Mouse (Mus musculus) layer of hippocampus, adult 11-12 months (tissue): Measurements from ENCODE around the gene Pnlip.

ENCODE experiments used
- DNase-seq: peaks from one replicate; pipeline ENCODE4 v3.0.0; 2022; ENCODE audit warnings: low spot score

Pnlip gene

DNA sequence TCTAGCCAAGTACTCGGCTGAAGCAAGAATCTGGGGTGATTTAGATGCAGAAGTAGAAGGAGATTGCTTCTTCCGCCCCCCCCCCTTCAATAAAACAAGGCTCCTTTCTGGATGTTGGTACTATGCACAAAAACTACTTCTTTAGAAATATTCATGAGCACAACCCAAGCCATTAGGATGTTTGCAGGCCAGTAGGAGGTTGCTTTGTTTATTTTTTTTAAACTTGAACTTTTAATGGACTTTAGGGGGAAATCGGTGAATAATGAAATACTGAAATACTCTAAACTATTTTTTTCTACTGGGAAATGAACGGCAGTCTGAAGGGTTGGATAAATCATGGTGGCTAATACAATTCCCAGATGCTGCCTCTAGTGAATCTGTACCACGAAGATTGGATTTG lies at the start of gene Pnlip:
Gene Pnlip (plus strand): TSS at position 301 of the 400 bp plus-strand sequence.
- DNase-seq: no peak

DNA sequence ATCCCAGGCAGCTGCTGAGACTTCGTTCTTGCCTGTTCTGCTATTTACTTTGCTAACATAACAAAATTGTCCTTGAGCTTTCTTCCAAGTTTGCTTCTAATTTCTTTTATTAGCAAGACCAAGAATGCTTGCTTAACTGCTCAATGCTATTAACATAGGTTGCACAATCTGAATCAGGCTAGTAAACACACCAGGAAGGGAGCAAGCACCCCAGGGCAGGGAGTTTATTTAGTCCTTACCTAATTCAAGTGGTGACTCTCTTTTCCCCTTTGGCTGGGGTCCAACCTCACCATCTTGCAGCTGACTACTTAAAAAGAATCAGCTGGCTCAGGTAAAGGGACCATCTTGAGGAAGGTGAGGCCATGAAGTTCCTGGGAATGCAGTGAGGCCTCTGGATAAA lies 42.6 kb upstream of the Pnlip start:
- DNase-seq: no peak

DNA sequence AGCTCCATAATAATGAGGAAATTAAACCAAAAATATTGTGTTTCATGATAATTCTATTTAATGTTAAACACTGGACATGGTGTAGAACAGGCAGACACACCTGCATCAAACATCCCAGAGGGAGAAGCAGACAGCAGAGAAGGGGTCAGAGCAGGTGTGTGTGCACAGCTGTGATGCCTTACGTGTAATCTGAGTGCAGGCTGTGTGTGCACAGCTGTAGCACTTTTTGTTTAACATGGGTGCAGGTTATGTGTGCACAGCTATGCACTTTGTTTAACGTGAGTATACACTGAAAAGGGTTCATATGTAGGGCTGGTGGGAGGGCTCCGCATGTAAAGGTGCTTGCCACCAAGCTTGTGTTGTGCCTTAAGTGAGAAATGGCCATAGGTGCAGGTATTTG lies 39.6 kb upstream of the Pnlip start:
- no peak for DNase-seq

DNA sequence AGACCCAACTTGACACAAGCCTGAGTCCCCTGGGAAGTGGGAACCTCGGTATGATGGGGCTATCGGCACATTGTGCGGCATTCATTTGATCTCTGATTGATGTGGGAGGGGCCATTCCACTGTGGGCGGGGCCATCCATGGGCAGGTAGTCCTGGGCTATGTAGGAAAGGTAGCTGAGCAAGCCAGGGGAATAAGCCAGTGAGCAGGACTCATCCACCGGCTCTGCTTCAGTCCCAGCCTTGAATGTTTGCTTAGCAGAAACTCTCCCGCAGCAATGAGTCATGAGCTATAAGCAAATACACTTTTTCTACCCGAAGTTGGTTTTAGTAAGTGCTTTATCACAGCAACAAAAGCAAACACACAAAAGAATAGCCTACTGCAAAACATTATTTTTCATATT lies 35.7 kb upstream of the Pnlip start:
- no peak for DNase-seq

DNA sequence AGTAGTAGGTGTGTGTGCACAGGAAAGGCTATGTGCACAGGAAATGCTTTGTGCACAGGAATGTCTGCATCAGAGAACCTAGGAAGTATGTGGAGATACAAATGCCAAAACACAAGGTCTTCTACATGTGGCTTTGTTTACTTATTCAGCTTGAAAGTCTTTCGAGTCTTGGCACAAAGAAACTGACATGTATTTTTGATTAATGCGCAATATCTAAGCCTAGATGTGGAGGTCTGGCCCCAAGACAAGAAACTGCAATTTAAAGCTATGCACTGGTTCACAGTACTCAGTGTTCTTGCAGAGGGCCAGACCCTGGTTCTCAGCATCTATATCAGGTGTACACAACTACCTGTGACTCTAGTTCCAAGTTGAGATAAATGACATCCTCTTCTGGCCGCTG lies 31.6 kb upstream of the Pnlip start:
- no peak for DNase-seq

DNA sequence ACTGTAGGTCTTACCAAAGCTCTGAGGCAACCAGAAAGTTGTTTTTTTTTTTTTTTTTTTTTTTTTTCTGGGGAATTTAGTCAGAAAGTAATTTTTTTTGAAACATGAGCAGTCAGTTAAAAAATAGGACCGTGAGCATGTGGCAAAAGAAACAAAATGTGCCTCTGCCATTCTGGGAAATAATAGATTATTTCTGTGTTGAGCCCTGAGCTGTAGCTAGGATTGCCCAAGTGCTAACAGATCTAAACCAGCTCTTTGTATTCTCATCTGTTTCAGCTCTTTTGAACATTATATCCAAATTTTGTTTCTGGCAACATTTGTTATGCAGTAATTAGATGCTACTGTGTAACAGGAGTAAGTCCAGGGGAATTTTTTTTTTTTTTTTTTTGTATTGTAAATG lies 30.7 kb upstream of the Pnlip start:
- peak; percentile 31 for DNase-seq

DNA sequence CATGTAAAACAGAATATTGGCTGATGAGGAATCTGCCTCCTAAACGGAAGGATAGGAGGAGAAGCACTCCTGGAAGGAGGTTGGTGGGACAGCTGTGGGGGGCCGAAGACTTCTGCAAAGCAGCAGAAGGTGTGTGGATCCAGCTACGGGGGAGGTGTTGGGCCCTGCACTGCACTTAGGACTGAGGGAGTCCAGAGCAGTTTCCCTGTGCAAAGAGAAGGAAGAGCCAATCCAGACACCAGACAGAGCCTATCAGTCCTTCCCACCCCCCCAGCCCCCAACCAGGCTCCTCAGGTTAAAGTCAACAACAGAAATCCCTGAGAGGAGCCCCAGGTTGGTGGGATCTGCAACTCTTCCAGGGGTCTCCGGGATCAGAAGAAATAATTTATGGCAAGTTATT lies 27.5 kb upstream of the Pnlip start:
- DNase-seq: no peak

DNA sequence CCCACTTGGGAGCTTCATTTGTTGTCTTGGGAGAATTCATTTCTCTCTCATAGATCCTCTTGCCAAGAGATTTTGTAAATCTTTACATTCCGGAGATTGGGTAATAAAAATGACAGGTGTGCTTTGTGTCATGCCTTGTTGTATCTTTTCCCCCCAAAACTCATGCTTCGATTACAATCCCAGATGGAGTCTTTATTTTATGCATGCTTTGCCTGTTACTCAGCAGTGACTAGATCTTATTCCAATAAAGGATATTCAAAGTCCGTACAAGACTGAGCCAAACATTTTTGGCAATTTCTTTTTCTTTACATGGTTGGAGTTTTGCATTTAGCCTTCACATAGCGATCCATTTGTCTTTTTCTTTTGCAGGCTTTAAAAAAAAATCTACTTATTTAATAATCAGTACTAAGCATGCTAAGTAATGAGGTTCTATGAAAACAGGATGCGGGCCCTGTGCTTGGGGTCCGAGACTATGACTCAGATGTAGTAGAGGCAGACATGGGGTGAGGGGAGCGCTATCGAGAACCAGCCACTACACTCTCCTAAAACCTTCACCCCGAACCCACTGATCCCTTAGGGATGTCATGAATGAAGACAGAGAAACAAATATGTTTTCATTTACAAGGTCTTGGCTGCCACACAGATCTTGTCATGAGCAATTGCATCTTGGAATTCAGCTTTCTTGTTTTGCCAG lies 26.9 kb upstream of the Pnlip start:
- DNase-seq: no peak

DNA sequence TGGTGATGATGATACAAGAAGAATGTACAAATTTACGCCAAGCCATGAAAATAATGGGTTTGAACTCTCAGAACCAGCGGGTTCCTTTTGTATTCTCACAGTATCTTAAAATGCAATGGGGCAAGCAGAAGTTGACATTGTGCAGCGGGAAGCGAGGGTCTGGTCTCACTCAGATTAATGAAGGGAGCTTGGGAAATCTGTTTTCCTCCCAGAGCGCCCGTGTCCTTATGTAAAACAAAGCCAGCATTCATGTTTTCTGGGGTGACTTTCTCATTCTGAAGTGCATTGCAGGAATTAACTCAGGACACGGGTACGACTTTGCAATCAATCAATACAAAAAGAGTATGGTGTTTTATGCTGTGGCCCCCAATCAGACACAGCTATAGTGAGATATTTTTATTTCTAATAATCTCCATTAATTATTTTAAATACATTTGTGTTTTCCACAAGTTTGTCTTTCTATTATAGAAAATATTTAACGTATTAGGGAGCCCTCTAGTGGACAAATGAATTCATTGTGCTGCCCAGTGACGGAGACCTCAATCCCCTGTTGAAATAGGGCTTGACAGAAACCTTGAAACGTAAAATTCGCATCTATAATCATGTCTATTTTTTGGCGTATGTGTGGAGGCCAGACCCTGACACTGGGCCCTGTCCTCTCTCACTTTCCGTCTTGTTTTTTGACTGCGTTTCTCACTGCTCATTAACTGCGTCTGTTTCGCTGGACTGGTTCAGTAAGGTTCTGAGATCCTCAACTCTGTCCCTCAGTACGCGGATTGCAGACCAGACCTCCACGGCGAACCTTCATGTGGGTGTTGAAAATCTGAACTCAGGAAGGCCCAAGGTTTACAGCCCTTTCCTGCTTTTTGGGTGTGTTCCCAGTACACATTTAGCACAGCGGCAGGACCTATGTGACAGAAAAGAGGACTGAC lies 24.6 kb upstream of the Pnlip start:
- DNase-seq: peak; percentile 43

DNA sequence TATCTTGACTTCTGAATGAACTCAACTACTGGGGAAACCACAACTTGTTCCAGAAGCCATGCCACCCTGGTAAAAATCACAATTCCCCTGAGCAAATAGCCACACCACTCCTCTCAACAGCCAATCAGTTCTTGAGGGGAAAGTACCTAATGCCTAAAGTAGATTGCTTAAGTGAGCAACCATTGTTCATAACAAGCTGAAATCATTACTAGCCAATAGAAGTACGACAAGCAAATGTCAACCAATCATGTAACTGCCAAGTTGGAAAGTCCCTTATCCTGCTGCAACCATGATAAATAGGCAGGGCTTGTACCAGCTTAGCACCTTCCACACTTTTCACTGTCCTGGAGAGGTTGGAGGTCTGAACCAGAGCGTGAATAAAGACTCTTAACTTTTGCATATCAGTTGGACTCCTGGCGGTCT lies 22.9 kb upstream of the Pnlip start:
- DNase-seq: no peak

DNA sequence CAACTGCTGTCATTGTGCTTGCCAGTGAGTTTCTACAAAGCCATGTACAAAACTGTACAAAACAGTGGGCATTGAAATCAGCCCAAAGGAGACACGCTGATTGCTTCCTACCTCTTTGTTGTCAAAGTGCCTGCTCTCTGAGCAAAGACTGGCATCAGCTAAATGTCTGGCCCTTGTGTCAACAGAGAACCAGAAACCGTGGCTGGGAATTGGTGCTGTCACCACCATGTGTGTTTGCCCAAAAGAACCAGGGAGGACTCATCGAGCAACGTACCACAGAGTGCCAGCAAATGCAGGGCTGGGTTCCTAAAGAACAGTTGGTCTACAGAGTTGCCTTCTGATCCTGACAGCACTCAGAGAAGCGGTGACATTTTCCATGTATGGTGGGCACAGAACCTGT lies 2.3 kb upstream of the Pnlip start:
- DNase-seq: no peak

DNA sequence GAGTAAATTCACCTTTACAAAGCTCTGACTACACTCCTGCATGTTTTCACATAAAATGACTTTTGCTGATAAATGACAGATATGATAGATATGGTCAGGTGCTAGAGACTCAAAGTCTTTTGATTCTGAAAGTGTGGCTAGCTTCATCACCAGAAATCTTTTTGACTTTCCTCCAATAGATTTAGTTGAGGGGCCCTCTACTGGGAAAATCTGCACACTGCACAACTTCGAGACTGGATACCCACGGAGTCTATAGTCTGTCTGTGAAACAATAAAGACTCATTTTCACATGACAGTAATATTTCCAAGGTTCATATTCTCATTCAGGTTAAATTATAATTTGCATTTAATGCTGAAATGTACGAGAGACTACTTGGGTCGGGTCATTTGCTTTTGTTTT lies 9.8 kb downstream of the Pnlip start:
- peak; percentile 20 for DNase-seq

DNA sequence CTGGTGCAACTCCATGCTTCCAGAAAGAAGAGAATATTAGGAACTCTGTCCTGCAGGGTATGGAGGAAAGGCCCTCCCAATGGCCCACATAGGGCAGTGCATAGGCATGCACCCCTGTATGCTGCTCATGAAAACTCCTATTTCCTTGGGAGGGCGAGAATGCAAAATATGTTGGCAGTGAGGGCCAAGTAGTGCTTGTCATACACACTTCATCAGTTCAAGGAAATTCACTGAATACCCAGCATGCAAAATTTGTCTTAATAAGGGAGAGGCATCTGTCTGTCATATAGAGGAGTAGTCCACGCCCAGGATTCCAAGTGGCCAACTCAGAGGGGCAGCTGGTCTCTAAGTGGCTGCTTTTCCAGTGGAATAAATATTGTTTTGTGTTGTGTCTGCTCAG lies 11.0 kb downstream of the Pnlip start:
- no peak for DNase-seq

DNA sequence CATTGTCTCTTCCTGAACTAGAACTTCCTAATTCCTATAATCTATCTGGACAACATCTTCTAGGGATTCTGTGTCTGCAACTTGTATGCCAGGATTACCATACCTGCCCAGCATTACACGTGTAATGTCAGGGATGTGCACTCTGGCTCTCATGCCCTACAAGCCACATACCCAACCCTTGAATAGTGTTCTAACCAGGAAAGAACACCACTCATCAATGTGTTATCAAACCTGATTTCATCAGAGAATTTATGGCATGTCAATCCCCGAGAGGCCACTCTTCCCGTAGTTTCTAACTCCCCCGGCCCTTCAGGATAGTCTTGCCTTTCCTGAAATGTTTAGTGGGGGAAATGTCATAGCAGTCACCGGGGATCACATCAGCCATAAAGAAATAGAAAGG lies 12.6 kb downstream of the Pnlip start:
- DNase-seq: no peak

DNA sequence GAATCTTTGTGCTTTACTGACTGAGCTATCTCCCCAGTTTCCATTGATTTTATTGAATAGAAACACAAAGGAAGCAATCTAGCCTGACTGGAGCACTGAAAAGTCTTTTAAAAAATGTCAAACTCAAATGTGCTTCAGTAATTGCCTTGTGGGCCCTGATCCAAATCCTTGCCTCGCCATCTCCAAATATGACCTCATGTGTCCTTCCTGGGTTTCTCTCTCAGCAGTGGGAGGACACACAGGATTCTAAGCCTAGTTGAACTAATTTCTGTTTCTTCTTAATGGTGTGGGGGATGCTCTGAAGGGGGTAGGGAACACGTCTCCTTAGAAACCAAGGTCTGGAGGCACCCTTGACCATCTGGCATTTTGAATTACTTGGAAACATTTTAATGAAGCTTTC lies 22.3 kb downstream of the Pnlip start:
- no peak for DNase-seq

DNA sequence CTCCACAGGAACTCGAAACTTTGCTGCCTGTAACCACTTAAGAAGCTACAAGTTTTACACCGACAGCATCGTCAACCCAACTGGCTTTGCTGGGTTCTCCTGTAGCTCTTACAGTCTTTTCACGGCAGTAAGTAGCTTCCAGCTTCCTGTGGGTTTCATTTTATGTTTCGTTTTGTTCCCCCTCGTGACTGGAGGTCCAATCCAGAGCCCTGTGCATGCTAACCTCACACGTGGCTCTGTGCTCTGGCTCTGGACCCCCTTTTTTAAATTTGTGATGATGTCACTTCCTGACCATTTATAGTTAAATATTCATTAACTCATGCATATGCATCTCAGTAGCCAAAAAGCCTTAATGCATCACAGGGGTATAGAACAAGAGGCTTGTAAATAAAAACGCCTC lies 24.8 kb downstream of the Pnlip start:
- DNase-seq: no peak

DNA sequence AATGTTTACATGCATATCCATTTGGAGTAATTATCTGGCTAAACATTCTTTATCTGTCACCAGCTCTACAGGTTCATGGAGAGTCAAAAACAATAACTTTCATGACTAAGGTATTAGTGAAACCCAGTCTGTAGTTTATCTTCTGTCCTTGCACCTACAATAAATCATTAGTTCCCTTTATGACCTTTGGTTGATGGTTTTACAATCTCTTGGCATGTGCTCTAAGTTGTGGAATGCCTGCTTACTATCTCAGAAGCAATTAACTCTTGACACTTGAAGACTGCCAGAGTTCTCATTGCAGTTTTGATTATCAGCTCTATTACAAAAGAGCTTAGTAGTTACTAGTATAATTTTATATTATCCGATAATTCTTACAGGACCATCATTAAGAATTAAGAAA lies 36.6 kb downstream of the Pnlip start:
- DNase-seq: no peak

DNA sequence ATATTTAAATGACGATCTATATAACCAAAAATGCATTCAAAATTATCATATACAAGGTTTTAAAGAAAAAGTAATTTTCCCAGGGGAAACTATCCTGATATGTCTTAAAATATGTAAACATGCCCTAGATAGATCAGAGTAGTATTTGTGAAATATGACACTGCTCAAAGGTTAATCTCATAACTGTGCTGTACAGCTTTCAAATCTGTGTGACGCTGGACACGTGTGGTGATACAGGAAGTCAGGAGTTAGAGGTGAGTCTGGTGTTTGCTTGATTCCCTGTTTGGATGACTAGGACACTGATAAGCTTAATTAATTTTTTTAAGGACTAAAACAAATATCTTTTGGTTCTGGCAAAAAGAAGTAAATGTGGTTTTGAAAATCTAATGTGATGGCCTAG lies 43.0 kb downstream of the Pnlip start:
- DNase-seq: no peak

DNA sequence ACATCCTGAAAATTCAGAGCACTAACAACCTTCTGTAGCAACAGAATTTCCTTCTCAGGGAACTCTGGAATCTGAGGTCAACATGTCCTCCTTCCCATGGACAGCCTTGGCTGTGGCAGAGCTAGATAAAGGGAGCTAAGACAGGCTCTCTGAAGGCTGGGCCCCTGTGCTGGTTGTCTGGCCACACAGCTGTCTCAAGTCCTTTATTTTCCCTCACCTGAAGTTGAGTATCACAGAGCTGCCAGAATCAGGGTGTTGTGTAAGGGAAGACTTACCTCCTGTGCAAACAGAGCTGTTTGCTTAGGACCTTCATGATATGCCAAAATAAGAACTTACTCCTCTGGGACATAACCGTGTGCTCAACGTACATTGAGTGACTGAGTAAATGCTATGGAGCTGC lies 43.9 kb downstream of the Pnlip start:
- DNase-seq: no peak

DNA sequence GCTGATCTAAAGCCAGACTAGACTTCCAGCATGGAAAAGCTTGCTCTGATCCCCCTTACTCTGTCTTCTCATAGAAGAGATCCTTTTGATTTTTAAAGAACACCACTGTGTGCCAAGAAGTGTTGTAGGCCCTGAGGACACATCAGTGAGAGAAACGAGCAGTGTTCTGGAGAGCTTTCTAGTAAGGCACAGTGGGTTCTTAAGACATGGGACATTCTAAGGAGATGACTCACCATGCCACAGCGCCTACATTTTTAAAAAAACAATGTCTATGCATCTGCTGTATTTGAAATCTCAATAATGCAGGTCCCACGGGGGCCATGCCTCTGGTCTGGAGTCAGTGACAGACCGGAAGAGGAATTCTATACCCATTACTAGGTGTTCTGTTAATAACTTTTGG lies 52.3 kb downstream of the Pnlip start:
- no peak for DNase-seq

DNA sequence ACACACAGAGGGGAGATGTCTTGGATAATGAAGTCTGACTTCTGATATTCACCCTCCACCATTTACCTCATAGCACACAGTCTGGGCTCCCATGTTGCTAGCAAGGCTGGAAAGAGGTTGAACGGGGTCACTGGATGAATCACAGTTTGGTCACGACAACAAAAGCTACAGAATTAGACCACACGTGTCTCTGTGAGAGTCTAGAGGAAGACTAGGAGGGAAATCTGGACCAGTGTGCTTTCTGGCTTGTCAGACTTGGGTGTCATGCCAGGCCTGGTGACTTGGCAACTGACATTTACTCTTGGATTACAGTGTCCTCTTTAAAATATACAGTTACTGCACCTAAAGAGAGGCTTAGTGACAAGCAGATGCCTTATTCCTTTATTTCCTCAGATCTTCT lies 56.3 kb downstream of the Pnlip start:
- no peak for DNase-seq

DNA sequence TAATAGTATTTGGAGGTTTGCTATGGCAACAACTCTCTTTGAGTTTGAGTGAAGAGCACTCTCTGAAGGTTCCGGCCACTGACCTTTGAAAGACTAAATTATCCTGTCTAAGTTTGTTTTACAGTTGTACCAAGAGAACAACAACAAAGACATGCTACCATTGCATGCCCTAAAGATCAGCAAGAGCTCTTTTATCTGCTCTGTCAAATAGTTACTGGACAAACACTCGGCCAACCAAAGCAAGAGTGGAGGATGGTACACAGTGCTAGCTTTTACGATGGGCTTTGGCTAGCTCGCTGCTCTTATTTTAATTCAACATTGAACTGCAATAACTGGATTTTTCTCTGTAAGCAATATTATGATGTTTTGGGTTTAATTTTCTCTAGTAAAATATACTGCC lies 65.6 kb downstream of the Pnlip start:
- DNase-seq: no peak

DNA sequence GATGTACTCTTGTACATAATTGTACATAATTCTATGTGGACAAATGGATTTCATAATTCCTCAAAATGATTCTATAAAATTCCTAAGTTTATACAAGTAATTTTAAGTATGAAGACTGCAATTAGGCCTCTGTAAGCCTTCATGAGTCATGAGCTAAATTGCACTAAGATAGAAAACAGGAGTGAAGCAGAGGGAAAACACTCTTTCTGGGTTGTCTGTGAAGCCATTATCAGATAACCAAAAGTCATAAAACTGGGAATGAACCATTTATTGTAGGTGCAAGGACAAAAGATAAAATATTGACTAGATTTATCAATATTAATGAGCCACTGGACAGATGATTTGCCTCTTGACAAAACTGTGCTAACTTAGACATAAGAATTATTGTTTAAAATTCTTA lies 68.1 kb downstream of the Pnlip start:
- no peak for DNase-seq

DNA sequence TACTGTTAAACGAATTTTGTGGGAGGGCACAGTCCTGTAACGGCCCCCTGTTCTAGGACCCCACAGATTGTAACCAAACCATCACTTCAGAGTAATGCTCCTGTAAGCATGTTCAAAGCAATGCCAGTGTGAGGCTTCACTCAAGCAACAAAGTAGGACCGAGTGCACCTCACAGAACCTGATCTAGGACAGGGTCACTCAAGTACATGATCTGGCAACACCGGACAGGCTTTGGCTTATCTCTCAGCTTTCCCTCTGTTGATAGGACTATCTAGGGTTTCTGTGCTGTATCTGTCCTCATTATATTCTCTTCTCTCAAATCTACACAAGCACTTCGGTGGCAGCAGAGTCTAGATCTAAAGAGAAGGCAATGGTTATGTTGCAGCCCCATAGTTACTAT lies 74.3 kb downstream of the Pnlip start:
- DNase-seq: no peak
